Mouse (Mus musculus) urinary bladder, postnatal 25 days (tissue): Measurements from ENCODE around the gene Senp3.
"Not testable (repeated sequence)": the region's sequence is repeated elsewhere in the genome, so short reads cannot be mapped to it uniquely, and the experiment has no call there.

ENCODE experiments used
- DNase-seq: peaks from one replicate; pipeline ENCODE4 v3.0.0; 2022; ENCODE audit warnings: low spot score

Gene Senp3

DNA sequence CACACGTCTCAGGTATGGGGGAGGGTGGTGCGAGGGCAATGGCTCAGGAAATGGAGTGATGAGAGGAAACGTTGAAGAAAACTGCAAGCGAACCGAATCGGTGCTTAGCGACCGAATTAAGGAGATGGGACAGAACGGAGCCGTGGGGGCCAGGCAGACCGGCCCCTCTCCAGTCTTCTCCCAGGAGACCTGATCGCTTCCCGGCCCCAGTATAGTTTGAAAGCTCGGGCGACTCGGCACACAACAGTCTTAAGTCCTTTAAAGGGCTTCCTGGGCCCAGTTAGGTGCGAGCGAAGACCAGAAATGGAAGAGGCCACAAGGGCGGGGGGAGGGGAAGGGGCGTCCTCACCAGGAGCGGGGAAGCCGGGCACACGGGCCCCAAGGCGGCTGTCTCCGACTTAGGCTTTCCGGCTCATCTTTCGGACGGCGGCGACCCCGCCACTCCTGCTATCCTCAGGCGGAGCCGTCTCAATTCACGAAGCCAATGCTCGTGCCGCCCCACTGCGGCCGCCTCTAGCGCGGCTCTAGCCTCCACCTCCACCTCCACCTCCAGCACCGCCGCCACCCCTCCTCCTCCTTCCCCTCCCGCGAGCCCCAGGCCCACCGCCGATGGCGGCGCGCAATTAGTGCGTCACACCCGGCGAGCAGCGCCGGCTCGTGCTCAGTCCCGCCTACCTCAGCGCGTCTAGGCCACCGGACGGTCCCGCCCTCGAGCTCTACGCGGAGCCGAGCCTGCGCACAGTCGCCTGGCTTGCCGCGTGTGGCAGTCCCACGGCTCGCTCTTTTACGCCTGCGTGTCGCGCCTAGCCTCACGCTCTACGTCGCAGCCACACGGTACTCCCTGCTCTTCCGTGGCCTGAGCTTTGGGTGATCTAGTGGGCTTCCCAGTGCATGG lies at the start of gene Senp3:
Gene Senp3, minus strand, starts transcription at position 771 of the 895 bp plus-strand sequence.
- DNase-seq = peak; percentile 92

DNA sequence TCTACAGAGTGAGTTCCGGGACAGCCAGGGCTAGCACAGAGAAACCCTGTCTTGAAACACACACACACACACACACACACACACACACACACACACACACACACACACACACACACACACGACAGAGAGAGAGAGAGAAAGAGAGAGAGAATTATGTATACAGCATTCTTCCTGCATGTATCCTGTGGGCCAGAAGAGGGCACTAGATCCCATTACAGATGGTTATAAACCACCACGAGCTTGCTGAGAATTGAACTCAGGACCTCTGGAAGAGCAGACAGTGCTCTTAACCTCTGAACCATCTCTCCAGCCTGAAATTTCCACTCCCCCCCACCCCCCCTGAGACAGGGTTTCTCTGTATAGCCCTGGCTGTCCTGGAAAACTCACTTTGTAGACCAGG lies 49.5 kb upstream of the Senp3 start:
- not testable (repeated sequence) for DNase-seq

DNA sequence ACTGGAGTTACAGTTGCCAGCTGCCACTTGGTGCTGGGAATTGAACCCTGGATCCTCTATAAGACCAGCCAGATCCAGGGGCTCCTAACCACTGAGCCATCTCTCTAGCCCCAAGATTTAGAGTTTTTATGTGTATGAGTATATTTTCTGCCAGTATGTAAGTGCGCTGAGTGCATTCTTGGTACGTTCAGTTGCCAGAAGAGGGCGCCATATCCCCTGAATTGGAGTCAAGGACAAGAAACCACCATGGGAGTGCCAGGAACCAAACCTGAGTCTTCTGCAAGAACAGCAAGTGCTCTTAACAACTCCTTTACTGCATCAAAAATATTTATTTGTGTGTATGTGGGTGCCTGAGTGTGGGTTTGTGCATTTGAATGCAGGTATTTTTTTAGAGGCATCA lies 47.2 kb upstream of the Senp3 start:
- DNase-seq = peak; percentile 39

DNA sequence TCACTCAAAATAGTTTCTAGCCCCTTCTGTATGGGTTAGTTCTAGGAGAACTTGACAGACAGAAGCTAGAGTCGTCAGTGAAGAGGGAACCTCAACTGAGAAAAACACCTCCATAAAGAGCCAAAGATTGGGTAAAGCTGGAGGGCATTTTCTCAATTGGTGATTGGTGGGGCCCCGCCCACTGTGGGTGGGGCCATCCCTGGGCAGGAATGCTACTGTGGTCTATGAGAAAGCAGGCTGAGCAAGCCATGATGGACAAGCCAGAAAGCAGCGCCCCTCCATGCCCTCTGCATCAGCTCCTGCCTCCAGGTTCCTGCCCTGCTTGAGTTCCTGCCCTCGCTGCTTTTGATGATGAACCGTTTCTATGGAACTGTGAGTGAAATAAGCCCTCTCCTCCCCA lies 44.1 kb upstream of the Senp3 start:
- no peak for DNase-seq

DNA sequence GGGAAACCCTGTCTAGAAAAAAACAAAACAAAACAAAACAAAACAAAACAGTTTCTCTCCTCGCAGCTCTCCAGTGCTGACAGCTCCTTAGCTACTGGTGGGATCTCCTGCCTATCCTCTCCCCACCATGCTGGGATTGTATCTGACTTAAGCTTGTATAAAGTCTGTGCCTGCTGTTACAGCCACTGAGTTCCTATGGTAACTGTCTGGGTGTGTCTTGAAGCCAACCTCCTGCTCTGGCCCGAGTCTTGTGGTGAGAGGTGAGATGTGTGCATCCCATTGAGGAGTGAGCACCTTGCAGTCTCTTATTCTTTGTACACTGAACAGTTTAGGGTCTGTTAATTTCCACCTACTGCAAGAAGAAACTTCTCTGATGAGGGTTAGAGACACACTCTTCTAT lies 41.2 kb upstream of the Senp3 start:
- DNase-seq = no peak

DNA sequence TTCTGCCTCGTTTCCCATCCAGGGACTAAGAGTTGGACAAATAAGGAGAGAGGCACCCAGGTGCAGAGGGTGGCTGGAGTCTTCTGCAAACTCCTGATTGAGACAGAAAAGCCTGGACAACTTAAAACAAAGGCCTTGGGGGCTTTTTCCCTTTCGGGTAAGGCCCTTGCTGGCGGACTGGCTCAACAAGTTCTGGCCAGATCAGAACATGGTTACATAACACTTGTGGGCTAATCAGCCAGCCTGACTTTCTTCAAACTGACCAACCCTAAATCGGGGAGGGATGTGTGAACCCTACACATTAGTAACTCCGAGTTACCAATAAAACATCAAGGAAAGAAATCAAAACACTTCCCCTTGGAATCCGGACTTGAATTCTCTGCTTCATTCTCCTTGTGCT lies 39.0 kb upstream of the Senp3 start:
- DNase-seq = peak; percentile 24

DNA sequence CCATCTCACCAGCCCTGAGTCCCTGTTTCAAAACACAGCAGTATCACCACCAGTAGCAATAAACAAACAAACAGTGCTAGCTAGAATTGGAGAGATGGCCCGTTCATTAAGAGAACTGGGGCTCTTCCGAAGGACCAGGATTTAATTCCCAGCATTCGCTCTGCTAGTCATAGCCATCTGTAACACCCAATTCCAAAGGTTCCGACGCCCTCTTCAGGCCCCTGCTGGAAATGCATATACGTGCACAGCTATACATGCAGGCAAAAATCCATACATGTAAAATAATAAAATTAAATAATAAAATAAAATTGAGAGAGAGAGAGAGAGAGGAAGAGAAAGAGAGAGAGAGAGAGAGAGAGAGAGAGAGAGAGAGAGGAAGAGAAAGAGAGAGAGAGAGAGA lies 37.5 kb upstream of the Senp3 start:
- DNase-seq = no peak

DNA sequence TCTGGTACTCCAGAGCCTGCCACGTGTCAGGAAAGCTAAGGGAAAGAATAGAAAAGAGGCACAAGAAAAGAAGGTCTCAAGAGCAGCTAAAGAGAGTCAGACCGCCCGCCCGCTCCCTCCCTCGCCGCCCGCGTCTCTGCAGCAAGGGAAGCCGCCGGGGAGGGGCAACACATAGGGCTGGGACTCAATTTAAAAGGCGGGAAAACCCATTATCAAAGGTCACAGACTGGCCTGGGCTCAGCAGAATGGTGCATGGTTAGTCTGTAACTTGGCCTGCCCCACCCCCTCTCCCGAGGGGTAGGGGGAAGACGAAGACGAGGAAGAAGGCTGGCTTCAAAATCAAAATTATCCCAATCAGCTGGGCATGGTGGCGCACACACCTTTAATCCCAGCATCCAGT lies 36.8 kb upstream of the Senp3 start:
- DNase-seq = no peak

DNA sequence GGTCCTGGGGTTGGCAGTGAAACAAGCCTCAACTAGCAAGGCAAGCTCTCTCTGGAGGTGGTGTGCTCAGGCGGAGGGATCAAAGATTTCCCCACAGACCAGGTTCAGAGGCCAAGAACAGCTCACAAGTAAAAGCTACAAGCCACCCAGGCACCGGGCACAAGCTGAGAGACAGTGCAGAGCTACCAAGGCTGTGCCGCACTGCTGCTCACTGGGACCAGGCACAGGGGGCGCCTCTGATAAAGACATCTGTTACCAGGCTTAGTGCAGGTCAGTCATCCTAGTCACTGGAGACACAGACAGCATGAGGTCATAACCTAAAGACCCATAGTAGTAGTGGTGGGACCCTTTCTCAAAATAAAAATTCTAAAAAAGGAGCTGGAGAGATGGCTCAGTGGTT lies 35.1 kb upstream of the Senp3 start:
- DNase-seq = no peak

DNA sequence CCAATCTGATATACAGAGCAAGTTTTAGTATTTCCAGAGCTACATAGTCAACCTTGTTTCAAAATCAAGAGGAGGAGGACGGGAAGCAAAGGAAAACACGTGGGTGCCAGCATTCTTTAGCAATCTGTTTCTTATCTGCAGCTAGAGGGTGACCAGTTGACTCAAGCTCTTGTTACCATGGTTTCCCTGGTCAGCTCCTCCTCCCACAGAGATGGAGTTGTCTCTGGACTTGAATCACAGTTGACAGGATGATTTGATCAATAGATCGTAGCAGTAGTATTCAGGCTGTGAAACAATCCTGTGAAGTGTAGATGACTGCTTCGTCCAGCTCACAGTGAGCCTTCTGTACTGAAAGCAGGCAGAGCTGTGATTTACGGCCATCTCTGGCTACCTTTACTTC lies 34.0 kb upstream of the Senp3 start:
- DNase-seq = peak; percentile 31

DNA sequence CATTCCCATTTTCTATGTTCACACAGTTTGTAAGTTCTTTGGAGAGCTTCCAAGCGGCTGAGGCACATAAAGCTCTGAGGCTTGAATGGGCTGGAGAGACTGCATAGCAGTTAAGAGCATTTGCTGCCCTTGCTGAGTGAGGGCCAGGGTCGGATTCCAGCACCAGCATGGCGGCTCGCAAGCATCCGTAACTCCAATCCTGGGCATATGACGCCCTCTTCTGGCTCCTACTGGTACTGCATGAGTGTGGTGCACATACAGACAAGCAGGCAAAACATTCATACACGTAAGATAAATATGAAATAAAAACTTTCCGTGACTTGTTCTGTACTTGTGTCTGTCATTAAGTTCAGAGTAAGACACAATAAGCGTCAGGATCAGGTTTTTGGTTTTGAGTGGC lies 33.6 kb upstream of the Senp3 start:
- no peak for DNase-seq

DNA sequence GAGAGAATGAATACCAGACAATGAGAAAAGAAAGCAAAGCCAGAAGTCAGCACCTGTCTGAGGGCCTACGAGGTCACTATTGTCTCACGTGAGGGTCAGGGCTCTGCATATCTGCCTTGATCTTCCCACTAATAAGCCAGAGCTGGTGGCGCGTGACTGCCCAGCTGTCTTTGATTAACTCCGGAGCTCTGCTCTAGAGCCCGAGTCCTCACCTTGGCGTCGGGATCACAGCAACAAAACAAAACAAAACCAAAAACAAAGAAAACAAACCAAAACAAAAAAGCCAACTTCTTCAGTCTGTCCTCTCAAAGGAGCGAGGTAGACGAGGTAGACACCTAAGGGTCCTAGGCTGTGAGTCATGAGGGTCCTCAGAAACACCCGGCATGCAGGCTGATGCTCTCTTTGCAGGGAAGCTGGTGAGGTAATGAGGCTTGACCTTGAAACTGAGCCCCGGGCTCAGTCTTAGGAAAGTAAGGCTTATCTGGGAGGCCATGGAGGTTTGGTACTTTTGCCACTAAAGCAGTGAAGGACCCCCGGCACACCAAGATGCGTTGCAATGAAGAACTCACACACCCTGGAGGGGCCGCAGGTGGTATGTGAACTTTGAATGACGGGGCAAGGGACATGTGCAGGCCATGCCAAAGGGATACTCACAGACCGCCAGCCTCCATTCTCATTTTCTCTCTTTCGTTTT lies 32.9 kb upstream of the Senp3 start:
- no peak for DNase-seq

DNA sequence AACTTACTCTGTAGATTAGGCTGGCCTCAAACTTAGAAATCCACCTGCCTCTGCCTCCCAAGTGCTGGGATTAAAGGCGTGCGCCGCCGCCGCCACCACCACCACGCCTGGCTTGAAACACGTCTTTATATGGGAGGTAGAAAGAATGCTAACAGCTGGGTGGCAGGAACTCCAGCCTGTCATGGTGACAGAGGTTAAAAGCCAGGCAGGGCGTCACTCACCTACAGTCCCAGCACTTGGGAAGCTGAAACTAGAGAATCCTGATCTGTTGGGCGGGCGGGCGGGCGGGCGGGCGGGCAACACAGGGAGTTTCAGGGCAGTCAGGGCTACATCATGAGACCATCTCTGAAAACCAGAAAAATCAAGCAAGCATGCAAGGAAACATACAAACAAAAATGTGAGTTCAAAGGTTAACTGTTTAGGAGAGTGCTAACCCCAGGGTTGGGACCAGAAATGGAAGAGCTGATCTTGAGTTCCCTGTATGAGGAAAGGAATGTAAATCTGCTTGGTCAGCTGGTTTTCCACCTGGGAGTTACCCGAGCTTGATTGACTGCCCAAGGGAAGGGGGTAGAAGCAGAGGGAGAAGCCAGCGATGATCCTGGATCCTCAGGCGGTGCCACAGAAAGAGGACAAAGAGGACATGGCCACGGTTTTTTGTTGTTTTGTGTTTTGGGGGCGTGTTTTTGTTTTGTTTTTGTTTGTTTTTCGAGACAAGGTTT lies 31.2 kb upstream of the Senp3 start:
- no peak for DNase-seq

DNA sequence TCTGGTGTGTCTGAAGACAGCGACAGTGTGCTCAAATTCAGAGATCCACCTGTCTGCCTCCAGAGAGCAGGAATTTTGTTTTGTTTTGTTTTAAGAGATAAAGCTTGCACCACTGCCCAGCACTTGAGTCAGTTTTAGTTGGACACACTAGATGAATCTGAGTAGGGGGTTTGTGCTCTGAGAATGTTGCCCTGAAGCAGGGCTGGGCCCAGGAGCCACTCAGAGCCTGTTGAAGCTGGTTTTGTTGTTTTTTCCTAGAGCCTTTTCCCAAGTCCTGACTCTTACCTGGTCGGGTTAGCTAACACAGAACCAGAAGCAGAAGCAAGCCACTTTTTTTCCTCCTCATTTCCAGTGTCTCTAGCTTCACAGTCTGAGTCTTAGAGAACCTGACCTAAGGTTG lies 29.2 kb upstream of the Senp3 start:
- no peak for DNase-seq

DNA sequence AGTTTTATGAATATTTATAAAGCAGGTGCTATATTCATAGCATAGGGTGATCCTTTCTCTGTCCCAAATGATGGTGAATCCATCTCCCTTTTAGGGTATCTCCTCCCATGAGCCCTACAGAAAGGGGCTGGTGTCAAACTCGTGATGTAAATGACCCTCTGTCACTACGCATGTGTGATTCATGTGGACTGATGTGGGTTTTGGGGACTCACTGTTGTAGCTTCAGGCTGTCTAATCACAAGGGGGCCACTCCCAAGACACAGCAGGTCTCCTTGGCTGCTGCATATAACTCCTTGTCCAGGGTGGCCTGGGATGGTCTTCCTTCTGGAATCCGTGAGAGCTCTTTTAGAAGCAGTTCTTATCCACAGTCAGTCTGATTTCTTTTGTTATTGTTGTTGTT lies 28.6 kb upstream of the Senp3 start:
- DNase-seq = no peak

DNA sequence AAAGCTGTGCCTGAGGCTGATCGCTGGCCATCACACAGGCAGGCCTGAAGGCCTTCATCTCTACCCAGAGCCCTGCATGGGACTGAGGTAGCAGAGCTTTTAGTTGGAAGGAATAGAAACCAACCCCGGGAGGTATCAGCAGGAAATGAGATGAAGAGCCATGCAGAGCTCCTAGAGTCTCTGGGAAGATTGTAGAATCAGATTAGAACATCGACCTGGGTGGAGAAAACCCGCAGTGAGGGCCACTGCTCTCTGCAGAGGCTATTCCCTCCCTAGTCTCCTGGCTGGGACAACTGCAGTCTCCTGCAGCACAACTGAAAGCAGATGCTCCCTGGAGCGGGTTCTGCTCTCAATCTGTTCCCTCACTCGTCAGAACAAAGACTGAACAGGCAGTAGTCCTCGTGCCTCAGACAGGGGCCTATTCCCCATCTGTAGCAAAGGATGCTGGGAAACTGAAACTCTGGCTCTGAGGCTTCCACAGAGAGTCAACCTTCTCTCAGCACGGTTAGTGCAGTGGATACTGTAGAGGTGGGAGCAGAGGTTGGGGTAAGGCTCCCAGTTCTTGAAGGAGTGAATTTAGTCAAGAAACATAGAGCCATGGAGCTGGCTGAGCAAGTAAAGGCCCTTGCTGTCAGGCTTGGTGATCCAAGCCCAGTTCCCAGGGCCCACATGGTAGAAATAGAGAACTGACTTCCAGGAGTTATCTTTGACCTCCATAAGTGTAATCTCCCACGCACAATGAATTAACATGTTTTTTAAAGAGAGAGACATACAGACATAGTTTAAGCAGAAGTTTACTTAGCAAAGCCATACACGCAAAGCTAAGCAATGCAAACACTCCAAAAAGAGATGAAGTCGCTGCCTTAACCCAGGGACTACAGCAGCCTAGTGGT lies 27.9 kb upstream of the Senp3 start:
- DNase-seq = no peak

DNA sequence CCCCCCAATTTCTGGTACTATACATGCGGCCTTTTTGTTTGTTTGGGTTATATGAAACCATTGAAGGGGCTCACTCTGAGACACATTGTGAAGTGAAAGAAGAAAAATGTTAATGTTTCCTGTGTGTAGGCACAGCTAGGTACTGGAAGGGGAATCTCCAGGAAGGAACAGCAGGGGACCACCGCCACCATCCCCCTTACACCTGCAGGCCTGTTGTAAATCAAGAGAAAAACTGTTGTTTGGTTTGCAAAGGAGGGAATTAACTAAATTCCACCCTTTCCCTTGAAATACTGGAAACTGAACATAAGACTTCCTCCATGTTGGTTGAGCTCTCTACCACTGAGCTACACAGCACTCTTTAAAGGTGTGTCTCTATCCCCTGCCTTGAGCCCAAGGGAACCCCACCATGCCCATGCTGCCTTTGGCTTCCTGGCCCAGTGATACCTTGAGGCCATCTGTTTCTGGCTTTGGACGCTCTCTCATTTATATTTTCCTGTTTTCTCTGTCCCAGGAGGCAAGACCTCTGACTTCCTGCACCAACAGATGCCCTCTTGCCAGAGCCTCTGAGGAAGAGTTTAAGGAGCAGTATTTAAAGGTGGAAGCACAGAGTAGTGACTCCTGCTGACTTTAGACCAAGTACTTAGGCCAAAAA lies 26.9 kb upstream of the Senp3 start:
- DNase-seq = no peak

DNA sequence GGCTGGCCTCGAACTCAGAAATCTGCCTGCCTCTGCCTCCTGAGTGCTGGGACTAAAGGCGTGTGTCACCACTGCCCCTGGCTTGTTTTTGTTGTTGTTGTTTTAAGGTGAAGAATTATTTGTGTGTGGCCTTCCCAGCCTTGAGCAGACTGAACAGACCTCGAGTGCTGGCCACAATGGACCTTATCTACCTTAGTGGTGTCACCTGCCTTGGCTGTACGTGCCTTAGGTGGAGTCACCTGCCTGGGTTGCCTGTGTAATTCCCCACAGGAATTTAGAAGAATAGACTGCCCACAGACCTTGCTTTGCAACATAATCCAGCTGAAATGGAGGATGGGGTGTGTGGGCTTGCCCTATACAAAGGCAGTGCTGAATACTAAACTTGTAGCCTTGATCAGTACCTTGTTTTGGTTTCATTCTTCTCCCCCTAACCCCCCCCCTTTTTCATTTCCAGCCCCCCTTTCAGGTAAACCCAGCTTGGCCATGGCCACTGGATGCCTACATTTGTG lies 26.0 kb upstream of the Senp3 start:
- no peak for DNase-seq

DNA sequence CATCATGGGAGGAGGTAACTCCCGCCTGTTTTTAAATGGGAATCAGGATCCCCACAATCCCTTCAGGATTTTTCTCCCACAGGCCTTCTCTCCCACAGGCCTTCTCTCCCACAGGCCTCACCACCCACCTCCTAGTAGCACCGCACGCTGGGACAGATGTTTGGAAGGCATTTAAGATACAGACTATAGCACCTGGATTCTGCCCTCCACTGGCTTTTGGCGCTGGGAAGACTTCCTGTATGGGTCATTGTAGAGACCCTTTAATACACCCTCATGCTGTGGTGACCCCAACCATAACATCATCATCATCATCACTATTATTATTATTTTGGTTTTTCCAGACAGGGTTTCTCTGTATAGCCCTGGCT lies 25.6 kb upstream of the Senp3 start:
- DNase-seq = no peak

DNA sequence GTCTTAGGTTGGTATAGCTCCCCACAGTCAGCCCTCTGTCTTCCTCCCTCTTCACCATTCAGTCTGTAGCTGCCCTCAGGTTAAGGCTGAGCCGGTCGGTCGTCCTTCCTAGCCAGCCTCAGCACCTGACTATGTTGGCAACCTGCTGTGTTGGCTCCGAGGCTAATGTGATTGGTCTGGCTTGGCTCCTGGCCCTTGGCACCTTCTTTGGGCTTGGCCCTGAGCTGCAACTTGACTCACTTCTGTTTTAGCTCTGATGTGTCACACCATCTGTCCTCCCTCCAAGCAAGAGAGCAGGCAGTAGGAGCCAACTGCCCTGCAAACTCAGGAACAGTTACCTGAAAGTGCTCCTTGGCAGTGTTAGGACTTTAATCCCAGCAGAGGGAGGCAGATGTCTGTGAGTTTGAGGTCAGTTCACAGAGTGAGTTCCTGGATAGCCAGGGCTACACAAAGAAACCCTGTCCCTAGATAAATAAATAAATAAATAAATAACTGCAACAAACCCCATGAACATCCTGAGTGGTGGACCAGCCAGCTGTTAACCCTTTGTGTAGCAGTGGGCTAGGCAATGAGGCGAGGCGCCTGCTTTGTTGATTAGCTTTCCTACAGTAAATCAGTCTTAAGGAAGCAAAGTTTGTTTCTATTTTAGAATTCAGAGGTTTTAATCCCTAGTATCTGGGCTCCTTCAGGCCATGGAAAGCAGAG lies 25.0 kb upstream of the Senp3 start:
- peak; percentile 26 for DNase-seq

DNA sequence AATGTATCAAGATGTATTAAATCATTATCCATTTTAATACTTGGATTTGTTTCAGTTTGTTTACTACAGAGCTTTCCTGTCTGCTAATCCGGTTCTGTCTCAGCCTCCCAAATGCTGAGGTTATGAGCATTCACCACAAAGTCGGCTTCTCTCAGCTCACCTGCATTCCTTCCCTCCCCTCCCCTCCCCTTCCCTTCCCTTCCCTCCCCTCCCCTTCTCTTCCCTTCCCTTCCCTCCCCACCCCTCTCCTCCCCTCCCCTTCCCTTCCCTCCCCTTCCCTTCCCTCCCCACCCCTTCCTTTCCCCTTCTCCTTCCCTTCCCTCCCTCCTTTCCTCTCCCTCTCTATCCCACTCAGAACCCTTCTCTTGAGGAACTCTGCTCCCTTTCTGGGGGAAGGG lies 22.7 kb upstream of the Senp3 start:
- no peak for DNase-seq
